Mouse (Mus musculus) MEL (cell line): ENCODE data around the gene Hoxc5. TPM values are rescaled to one million over a fixed set of nuclear protein-coding genes. Genes with fewer than 3 reads are reported as not detected.

ENCODE experiments used
- DNase-seq: peaks from one replicate; pipeline ENCODE4 v3.0.0; 2011; ENCODE audit warnings: low read depth, low spot score
- H3K27ac ChIP-seq: 2 replicates; pipeline ENCODE4 v1.5.1; 2012; ENCODE audit warnings: low read depth, mild to moderate bottlenecking, control low read depth, low read length, moderate library complexity; ENCODE audit not compliant: control insufficient read depth
- H3K27me3 ChIP-seq, 2 experiments: fragments of 150-350 bp in 1 of 2; sonication (generic) in 1 of 2; 2 replicates each; pipeline ENCODE4 v1.6.1; 2012; ENCODE audit warnings: low read length in 2 of 2, mild to moderate bottlenecking in 2 of 2, improper control_type of control experiment in 1 of 2, moderate library complexity in 1 of 2; ENCODE audit not compliant: insufficient read depth in 2 of 2, control insufficient read depth in 1 of 2
- H3K36me3 ChIP-seq, 2 experiments: 2 replicates each; pipeline ENCODE4 v1.6.1; 2012 to 2014; ENCODE audit warnings: low read length in 2 of 2, improper control_type of control experiment in 1 of 2, inconsistent platforms in 1 of 2, mild to moderate bottlenecking in 1 of 2; ENCODE audit not compliant: insufficient read depth in 2 of 2, control insufficient read depth in 1 of 2
- H3K4me1 ChIP-seq, 2 experiments: fragments of 150-350 bp in 1 of 2; sonication (generic) in 1 of 2; 2 replicates each; pipeline ENCODE4 v1.6.1; 2012; ENCODE audit warnings: low read length in 2 of 2, improper control_type of control experiment in 1 of 2, mild to moderate bottlenecking in 1 of 2; ENCODE audit not compliant: insufficient read depth in 2 of 2, control insufficient read depth in 1 of 2
- H3K4me3 ChIP-seq, 2 experiments: fragments of 150-350 bp in 1 of 2; sonication (generic) in 1 of 2; 2 replicates each; pipeline ENCODE4 v1.5.1; 2012; ENCODE audit warnings: low read depth in 2 of 2, low read length in 2 of 2, mild to moderate bottlenecking in 2 of 2, moderate library complexity in 2 of 2, control low read depth in 1 of 2, improper control_type of control experiment in 1 of 2; ENCODE audit not compliant: control insufficient read depth in 1 of 2, insufficient read depth in 1 of 2
- H3K79me2 ChIP-seq: 2 replicates; pipeline ENCODE4 v1.6.1; 2012; ENCODE audit warnings: mild to moderate bottlenecking, low read length, moderate library complexity; ENCODE audit not compliant: control insufficient read depth, poor library complexity, insufficient read depth
- H3K9ac ChIP-seq: 2 replicates; pipeline ENCODE4 v1.6.1; 2012; ENCODE audit warnings: low read depth, mild to moderate bottlenecking, control low read depth, low read length, moderate library complexity; ENCODE audit not compliant: control insufficient read depth, poor library complexity, severe bottlenecking
- H3K9me3 ChIP-seq: fragments of 150-350 bp; sonication (generic); replicated peaks from 2 replicates; pipeline ENCODE4 v1.6.1; 2012; ENCODE audit warnings: mild to moderate bottlenecking, low read length, improper control_type of control experiment, moderate library complexity; ENCODE audit not compliant: insufficient read depth
- CHD1 ChIP-seq: IDR thresholded peaks from 2 replicates; pipeline ENCODE4 v1.6.1; 2012; ENCODE audit warnings: low read depth, mild to moderate bottlenecking, inconsistent platforms, low read length, improper control_type of control experiment
- EP300 ChIP-seq, 2 experiments: IDR thresholded peaks; 2 replicates each; pipeline ENCODE4 v1.6.1; 2011; ENCODE audit warnings: improper control_type of control experiment in 2 of 2, low read length in 2 of 2, low read depth in 1 of 2, mild to moderate bottlenecking in 1 of 2
- GABPA ChIP-seq: IDR thresholded peaks from 2 replicates; pipeline ENCODE4 v1.6.1; 2012; ENCODE audit warnings: low read depth, mild to moderate bottlenecking, inconsistent platforms, low read length, improper control_type of control experiment, moderate library complexity
- GATA1 ChIP-seq: IDR thresholded peaks from 2 replicates; pipeline ENCODE4 v1.6.1; 2011; ENCODE audit warnings: low read depth, low read length, improper control_type of control experiment
- JUND ChIP-seq: IDR thresholded peaks from 2 replicates; pipeline ENCODE4 v1.6.1; 2011; ENCODE audit warnings: low read depth, mild to moderate bottlenecking, improper control_type of control experiment, low read length
- MEF2A ChIP-seq: IDR thresholded peaks from 2 replicates; pipeline ENCODE4 v1.6.1; 2014; ENCODE audit warnings: low read depth, mild to moderate bottlenecking, inconsistent platforms, low read length, improper control_type of control experiment; ENCODE audit not compliant: poor library complexity, insufficient replicate concordance, severe bottlenecking; ENCODE audit errors: extremely low read depth
- MYB ChIP-seq: IDR thresholded peaks from 2 replicates; pipeline ENCODE4 v1.6.1; 2011; ENCODE audit warnings: mild to moderate bottlenecking, low read depth, low read length, improper control_type of control experiment
- NRF1 ChIP-seq: IDR thresholded peaks from 2 replicates; pipeline ENCODE4 v1.6.1; 2014; ENCODE audit warnings: low read depth, mild to moderate bottlenecking, inconsistent platforms, low read length, improper control_type of control experiment, moderate library complexity; ENCODE audit not compliant: poor library complexity, insufficient read depth, severe bottlenecking
- POLR2AphosphoS5 ChIP-seq: IDR thresholded peaks from 2 replicates; pipeline ENCODE4 v1.6.1; 2012; ENCODE audit warnings: low read depth, borderline replicate concordance, mild to moderate bottlenecking, inconsistent platforms, low read length, moderate library complexity, mixed read lengths
- SIN3A ChIP-seq: IDR thresholded peaks from 2 replicates; pipeline ENCODE4 v1.6.1; 2012; ENCODE audit warnings: low read length, improper control_type of control experiment, inconsistent platforms
- SMC3 ChIP-seq: IDR thresholded peaks from 2 replicates; pipeline ENCODE4 v1.6.1; 2011; ENCODE audit warnings: low read depth, low read length, improper control_type of control experiment
- TBP ChIP-seq: IDR thresholded peaks from 2 replicates; pipeline ENCODE4 v1.8.0; 2011; ENCODE audit warnings: low read depth, low read length, improper control_type of control experiment
- UBTF ChIP-seq: IDR thresholded peaks from 2 replicates; pipeline ENCODE4 v1.6.1; 2012; ENCODE audit warnings: low read depth, mild to moderate bottlenecking, inconsistent platforms, low read length, improper control_type of control experiment, moderate library complexity, borderline replicate concordance; ENCODE audit not compliant: insufficient read depth
- USF2 ChIP-seq, 2 experiments: IDR thresholded peaks; 2 replicates each; pipeline ENCODE4 v1.6.1; 2011 to 2012; ENCODE audit warnings: improper control_type of control experiment in 2 of 2, low read length in 2 of 2, borderline replicate concordance in 1 of 2, inconsistent platforms in 1 of 2, low read depth in 1 of 2, mild to moderate bottlenecking in 1 of 2; ENCODE audit not compliant: insufficient read depth in 1 of 2
- ZNF384 ChIP-seq: IDR thresholded peaks from 2 replicates; pipeline ENCODE4 v1.6.1; 2012; ENCODE audit warnings: low read depth, mild to moderate bottlenecking, inconsistent platforms, low read length, improper control_type of control experiment
- polyA plus RNA-seq, 2 experiments: library from polyadenylated mRNA; stranded (reverse) in 1 of 2; unstranded in 1 of 2; fragments of >175 nt in 1 of 2; fragments of >200 nt in 1 of 2; gene quantifications; 2 replicates each; pipeline versions ENCODE4 v1.2.1 to v1.2.4; 2012; ENCODE audit warnings: low replicate concordance in 2 of 2, low read depth in 1 of 2; ENCODE audit not compliant: insufficient read length in 2 of 2, insufficient read depth in 1 of 2, missing spikeins in 1 of 2
- total RNA-seq: library from RNA; depleted of rRNA; stranded (reverse); fragments of 300-350 nt; gene quantifications from 2 replicates; pipeline ENCODE4 v1.2.3, GENCODE M21; 2012

Hoxc5 gene
- total and polyA plus RNA-seq, 3 experiments, result 0.46 to 3.0 TPM; not detected in 1

- Histone ChIP-seq H3K27me3 (peaks cover 26 to 46% of the 10 kb centered on the region in 2 experiments), H3K4me3 (no peak overlapping the region), H3K79me2 (peaks cover 15% of the 10 kb centered on the region), H3K36me3 (no peaks in the 10 kb centered on the region; a peak in 2 of 4 replicates), H3K4me1 (peaks cover under 1 to 4% of the 10 kb centered on the region in 2 experiments; a peak in 1 of 4 replicates), H3K9me3 (no peaks in the 10 kb centered on the region), H3K27ac (no peak overlapping the region), H3K9ac (no peak overlapping the region)
- DNase-seq, result no peak
- TF ChIP-seq CHD1, result no peak
- TF ChIP-seq USF2 (IDR thresholded peaks at IDR 0.05; ENCODE audit: borderline replicate concordance in 1 of 2, insufficient read depth in 1 of 2, low read depth in 1 of 2, low read length in 2 of 2), result no peak
- TF ChIP-seq JUND, result no peak
- no peak for TF ChIP-seq UBTF
- TF ChIP-seq POLR2AphosphoS5, result no peak
- no peak for TF ChIP-seq SMC3
- TF ChIP-seq GATA1, result no peak
- no peak for TF ChIP-seq SIN3A
- TF ChIP-seq TBP, result no peak
- TF ChIP-seq EP300 (IDR thresholded peaks at IDR 0.05; ENCODE audit: low read depth in 1 of 2, low read length in 2 of 2), result no peak
Observed at GRCm38 (mm10) chr15:102963259-102963658, 4.0 kb upstream of the Hoxc5 start.

GRCm38 (mm10) chr15:102963671-102964640 is 3.3 kb upstream of the Hoxc5 start:
- Histone ChIP-seq H3K79me2 (peaks cover 21% of the 10 kb centered on the region), H3K4me1 (peaks cover 2 to 10% of the 10 kb centered on the region in 2 experiments; a peak in 3 of 4 replicates), H3K4me3 (no peak overlapping the region), H3K9me3 (no peaks in the 10 kb centered on the region), H3K27me3 (peaks cover 24 to 39% of the 10 kb centered on the region in 2 experiments), H3K27ac (no peak overlapping the region), H3K36me3 (peaks cover 0 to 6% of the 10 kb centered on the region in 2 experiments; a peak in 2 of 4 replicates), H3K9ac (no peak overlapping the region)
- DNase-seq, result no peak
- no peak for TF ChIP-seq MYB
- TF ChIP-seq ZNF384, result no peak
- TF ChIP-seq GABPA, result no peak
- no peak for TF ChIP-seq MEF2A
- no peak for TF ChIP-seq NRF1
